11 mouse cellular contexts compared by ENCODE assay signal in the genomic region with DNA sequence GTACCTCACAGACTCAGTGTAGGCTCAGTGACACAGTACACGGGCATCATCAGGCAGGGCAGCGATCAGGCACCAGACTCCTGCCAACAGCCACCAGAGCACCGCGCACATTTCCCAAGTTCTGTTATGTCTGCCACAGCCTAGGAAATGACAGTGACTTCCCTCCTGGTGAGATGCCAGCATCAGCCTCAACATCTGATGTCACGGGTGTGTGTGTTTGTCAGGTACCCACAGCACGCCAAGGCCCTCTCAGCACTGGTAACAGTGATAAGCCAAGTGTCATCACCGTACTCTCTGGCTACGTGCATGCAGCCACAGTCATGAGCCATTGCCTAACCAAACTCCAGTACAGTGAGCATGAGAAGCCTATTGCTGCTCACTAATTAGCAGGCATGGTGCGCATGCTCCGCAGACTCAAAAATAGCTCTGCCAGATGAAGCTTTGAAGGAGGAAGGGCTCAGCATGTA. TPM values are rescaled to one million over a fixed set of nuclear protein-coding genes. Genes with fewer than 3 reads are reported as not detected.
DNase-seq lines count a peak whose midpoint lies in the region; ATAC-seq and TF ChIP-seq lines count a peak whose summit lies in the region.
"Had no signal": no experiment of that assay in that cellular context is flagged by ENCODE, and none has a peak within 500 bp of the region (broad histone marks: within the 10 kb centered on the region; RNA-seq: fewer than 3 reads in every experiment).

No protein-coding gene starts in this region.

- H3K4me2 ChIP-seq in forebrain, embryonic 13.5 days = no peak overlapping the region
- no peak overlapping the region for H3K4me2 ChIP-seq in forebrain, embryonic 11.5 days (ENCODE audit: low read depth, low read length, severe bottlenecking)
- H3K4me2 ChIP-seq in midbrain, postnatal 0 days (ENCODE audit: low read depth, low read length, poor library complexity, severe bottlenecking) = no peak overlapping the region
- H3K4me2 ChIP-seq in midbrain, embryonic 11.5 days = no peak overlapping the region

- H3K4me1 ChIP-seq in forebrain, embryonic 13.5 days = 0 out of 2 replicates have a peak, but pooled peaks cover 5% of the 10 kb centered on the region
- H3K4me1 ChIP-seq in forebrain, embryonic 11.5 days (replicated peaks; ENCODE audit: control insufficient read depth, insufficient read depth, low read length) = no peaks in the 10 kb centered on the region
- H3K4me1 ChIP-seq in midbrain, postnatal 0 days (ENCODE audit: insufficient read depth, low read length) = no peaks in the 10 kb centered on the region
- no peaks in the 10 kb centered on the region for H3K4me1 ChIP-seq in midbrain, embryonic 11.5 days (ENCODE audit: control insufficient read depth, insufficient read depth, low read length)
- peaks cover 14% of the 10 kb centered on the region for H3K4me1 ChIP-seq in limb, embryonic 10.5 days

- H3K27ac ChIP-seq in forebrain, embryonic 13.5 days = no peak overlapping the region
- H3K27ac ChIP-seq in forebrain, embryonic 11.5 days (ENCODE audit: low read depth, low read length) = no peak overlapping the region
- no peak overlapping the region for H3K27ac ChIP-seq in midbrain, postnatal 0 days (ENCODE audit: low read depth, low read length)
- H3K27ac ChIP-seq in midbrain, embryonic 11.5 days (ENCODE audit: low read depth, low read length) = no peak overlapping the region
- H3K27ac ChIP-seq in limb, embryonic 10.5 days = 0 out of 2 replicates have a peak overlapping the region, but pooled peaks have one; percentile 14

- ATAC-seq in forebrain, embryonic 13.5 days = peak; percentile 55; the same call in 1 of the 2 replicates
- no peak for ATAC-seq in forebrain, embryonic 11.5 days (replicated peaks; ENCODE audit: low FRiP score)
- no peak for ATAC-seq in midbrain, postnatal 0 days (ENCODE audit: low FRiP score)
- no peak for ATAC-seq in midbrain, embryonic 11.5 days (ENCODE audit: low FRiP score)

- no peaks in the 10 kb centered on the region for H3K36me3 ChIP-seq in forebrain, embryonic 13.5 days (ENCODE audit: poor library complexity, severe bottlenecking)
- no peaks in the 10 kb centered on the region for H3K36me3 ChIP-seq in forebrain, embryonic 11.5 days (ENCODE audit: control insufficient read depth, insufficient read depth, low read length)
- no peaks in the 10 kb centered on the region for H3K36me3 ChIP-seq in midbrain, postnatal 0 days (ENCODE audit: insufficient read depth, low read length)
- no peaks in the 10 kb centered on the region for H3K36me3 ChIP-seq in midbrain, embryonic 11.5 days (ENCODE audit: control insufficient read depth, insufficient read depth, low read length)
- no peaks in the 10 kb centered on the region for H3K36me3 ChIP-seq in limb, embryonic 10.5 days

- TF ChIP-seq CTCF in midbrain, postnatal 0 days (IDR thresholded peaks at IDR 0.05) = no peak

- H3K27me3 ChIP-seq in forebrain, embryonic 13.5 days = no peaks in the 10 kb centered on the region
- no peaks in the 10 kb centered on the region for H3K27me3 ChIP-seq in forebrain, embryonic 11.5 days (ENCODE audit: control insufficient read depth, insufficient read depth, low read length)
- H3K27me3 ChIP-seq in midbrain, postnatal 0 days (ENCODE audit: insufficient read depth, low read length) = no peaks in the 10 kb centered on the region
- H3K27me3 ChIP-seq in midbrain, embryonic 11.5 days (ENCODE audit: control insufficient read depth, insufficient read depth, low read length) = no peaks in the 10 kb centered on the region
- H3K27me3 ChIP-seq in limb, embryonic 10.5 days (ENCODE audit: low read depth, poor library complexity, severe bottlenecking) = no peaks in the 10 kb centered on the region

- H3K9me3 ChIP-seq in forebrain, embryonic 13.5 days (replicated peaks) = no peaks in the 10 kb centered on the region
- H3K9me3 ChIP-seq in forebrain, embryonic 11.5 days (ENCODE audit: control insufficient read depth, low read length) = no peaks in the 10 kb centered on the region
- H3K9me3 ChIP-seq in midbrain, postnatal 0 days (ENCODE audit: low read length) = no peaks in the 10 kb centered on the region
- H3K9me3 ChIP-seq in midbrain, embryonic 11.5 days (ENCODE audit: control insufficient read depth, low read length) = no peaks in the 10 kb centered on the region
- H3K9me3 ChIP-seq in limb, embryonic 10.5 days (replicated peaks) = no peaks in the 10 kb centered on the region

- no peak overlapping the region for H3K4me3 ChIP-seq in forebrain, embryonic 13.5 days
- H3K4me3 ChIP-seq in forebrain, embryonic 11.5 days (ENCODE audit: low read depth, low read length) = no peak overlapping the region
- no peak overlapping the region for H3K4me3 ChIP-seq in midbrain, postnatal 0 days (ENCODE audit: low read depth, low read length)
- H3K4me3 ChIP-seq in midbrain, embryonic 11.5 days (ENCODE audit: low read depth, low read length) = no peak overlapping the region
- no peak overlapping the region for H3K4me3 ChIP-seq in limb, embryonic 10.5 days

- DNase-seq in forebrain, embryonic 11.5 days (ENCODE audit: low spot score) = no peak
- peak; percentile 30 for DNase-seq in midbrain, postnatal 0 days (ENCODE audit: low spot score)
- no peak for DNase-seq in midbrain, embryonic 11.5 days (ENCODE audit: low spot score, missing footprints)
- no peak for DNase-seq in limb, embryonic 10.5 days (ENCODE audit: low spot score)
- peak; percentile 32 to 36 for DNase-seq in right cerebral cortex, postnatal 36 days (ENCODE audit: low spot score in 2 of 2)
- DNase-seq in kidney, postnatal 10 days = no peak
- no peak for DNase-seq in urinary bladder, adult 2 months (ENCODE audit: low spot score)
- DNase-seq: cerebellum, postnatal 10 days; kidney, postnatal 25 days had no signal

- no peak overlapping the region for H3K9ac ChIP-seq in forebrain, embryonic 13.5 days
- H3K9ac ChIP-seq in forebrain, embryonic 11.5 days (ENCODE audit: low read length) = no peak overlapping the region
- H3K9ac ChIP-seq in midbrain, postnatal 0 days (replicated peaks; ENCODE audit: low read length, poor library complexity, severe bottlenecking) = no peak overlapping the region
- no peak overlapping the region for H3K9ac ChIP-seq in midbrain, embryonic 11.5 days (ENCODE audit: low read length)

- WGBS in forebrain, embryonic 13.5 days = 90% methylated on average over 10 of the region's 10 CpGs
- 92% methylated on average over 10 of the region's 10 CpGs for WGBS in forebrain, embryonic 11.5 days
- 88% methylated on average over 10 of the region's 10 CpGs for WGBS in midbrain, postnatal 0 days
- WGBS in midbrain, embryonic 11.5 days = 91% methylated on average over 10 of the region's 10 CpGs
- 95% methylated on average over 10 of the region's 10 CpGs for WGBS in limb, embryonic 10.5 days

RNA-seq across cellular contexts. Expression of gene F10, which starts 0.7 kb away (rescaled TPM):
- polyA plus RNA-seq in forebrain, embryonic 13.5 days (2015; fragmentation: Nextera tagmentation; extraction: Ambion mirVana) = 0.35 TPM in 2 replicates
- polyA plus RNA-seq in forebrain, embryonic 11.5 days (2014; fragmentation: Nextera tagmentation; extraction: Ambion mirVana) = 0.51 and 1.1 TPM in 2 replicates
- 0.33 TPM in 1 of 2 replicates, not detected in the other for total RNA-seq in midbrain, postnatal 0 days (2014; rRNA removed)
- 0.21 TPM in 1 of 2 replicates, not detected in the other for polyA plus RNA-seq in midbrain, postnatal 0 days (2015; fragmentation: Nextera tagmentation; extraction: Ambion mirVana)
- 0.78 and 0.80 TPM in 2 replicates for polyA plus RNA-seq in midbrain, embryonic 11.5 days (2014; fragmentation: Nextera tagmentation; extraction: Ambion mirVana)
- polyA plus RNA-seq in limb, embryonic 10.5 days (2016; fragmentation: Nextera tagmentation; extraction: Ambion mirVana) = 0.53 and 0.64 TPM in 2 replicates
- 0.22 and 0.35 TPM in 2 replicates for polyA plus RNA-seq in urinary bladder, adult 2 months (2012; rRNA removed)

RNA-seq across cellular contexts. Expression of gene F7, which starts 10.5 kb away (rescaled TPM):
- polyA plus RNA-seq in forebrain, embryonic 13.5 days (2015; fragmentation: Nextera tagmentation; extraction: Ambion mirVana) = 0.09 and 0.15 TPM in 2 replicates
- polyA plus RNA-seq in forebrain, embryonic 11.5 days (2014; fragmentation: Nextera tagmentation; extraction: Ambion mirVana) = not detected in 2 replicates
- total RNA-seq in midbrain, postnatal 0 days (2014; rRNA removed) = not detected in 2 replicates
- 0.07 and 0.09 TPM in 2 replicates for polyA plus RNA-seq in midbrain, postnatal 0 days (2015; fragmentation: Nextera tagmentation; extraction: Ambion mirVana)
- polyA plus RNA-seq in midbrain, embryonic 11.5 days (2014; fragmentation: Nextera tagmentation; extraction: Ambion mirVana) = 0.07 and 0.14 TPM in 2 replicates
- polyA plus RNA-seq in limb, embryonic 10.5 days (2016; fragmentation: Nextera tagmentation; extraction: Ambion mirVana) = not detected in 2 replicates
- 0.08 and 0.16 TPM in 2 replicates for polyA plus RNA-seq in urinary bladder, adult 2 months (2012; rRNA removed)

RNA-seq across cellular contexts. Expression of gene Proz, which starts 24.3 kb away (rescaled TPM):
- polyA plus RNA-seq in forebrain, embryonic 13.5 days (2015; fragmentation: Nextera tagmentation; extraction: Ambion mirVana) = 0.92 and 1.1 TPM in 2 replicates
- polyA plus RNA-seq in forebrain, embryonic 11.5 days (2014; fragmentation: Nextera tagmentation; extraction: Ambion mirVana) = 0.47 and 0.79 TPM in 2 replicates
- total RNA-seq in midbrain, postnatal 0 days (2014; rRNA removed) = not detected in 2 replicates
- 0.80 and 0.89 TPM in 2 replicates for polyA plus RNA-seq in midbrain, postnatal 0 days (2015; fragmentation: Nextera tagmentation; extraction: Ambion mirVana)
- 0.12 and 0.40 TPM in 2 replicates for polyA plus RNA-seq in midbrain, embryonic 11.5 days (2014; fragmentation: Nextera tagmentation; extraction: Ambion mirVana)
- polyA plus RNA-seq in limb, embryonic 10.5 days (2016; fragmentation: Nextera tagmentation; extraction: Ambion mirVana) = 0.20 and 0.33 TPM in 2 replicates
- polyA plus RNA-seq in urinary bladder, adult 2 months (2012; rRNA removed) = 0.01 and 0.03 TPM in 2 replicates
- total RNA-seq: gastrocnemius, adult 18-20 months had no signal

Comparison
In these comparisons a context has a peak if more than half of its experiments do, and no peak if none do; other contexts are left out.
1. DNase-seq: peak in midbrain, postnatal 0 days (single experiment) and right cerebral cortex, postnatal 36 days (2 of 2); none in forebrain, embryonic 11.5 days (single experiment), midbrain, embryonic 11.5 days (single experiment), limb, embryonic 10.5 days (single experiment), kidney, postnatal 10 days (single experiment) and urinary bladder, adult 2 months (single experiment).